In genomic region chr5:112001742-112002701, GRCm38 (mm10) we compare ENCODE assay signal across 9 mouse cellular contexts.
DNase-seq lines count a peak whose midpoint lies in the region; ATAC-seq lines count a peak whose summit lies in the region.
"Had no signal": no experiment of that assay in that cellular context is flagged by ENCODE, and none has a peak within 500 bp of the region (broad histone marks: within the 10 kb centered on the region; RNA-seq: fewer than 3 reads in every experiment).

No protein-coding gene starts in this region.

- H3K4me3 ChIP-seq in hindbrain, embryonic 15.5 days: no peak overlapping the region
- H3K4me3 ChIP-seq in midbrain, embryonic 13.5 days (replicated peaks): no peak overlapping the region

- peak overlapping the region; percentile 34 for H3K4me2 ChIP-seq in hindbrain, embryonic 15.5 days
- H3K4me2 ChIP-seq in midbrain, embryonic 13.5 days (replicated peaks): peak overlapping the region; percentile 19

- peak; percentile 36 to 55 for DNase-seq in cerebellum, postnatal 10 days
- no peak for DNase-seq in cerebellum, adult 9-11 months
- DNase-seq in embryo, embryonic 11 days: peak; percentile 82
- DNase-seq in spleen, adult 12 weeks (ENCODE audit: low spot score): no peak
- no peak for DNase-seq in cerebellum, adult 9-10 months
- no peak for DNase-seq in thymus, postnatal 0 days (ENCODE audit: low spot score)

- 0 out of 2 replicates have a peak, but pooled peaks cover 3% of the 10 kb centered on the region for H3K9me3 ChIP-seq in hindbrain, embryonic 15.5 days
- no peaks in the 10 kb centered on the region; the same call in 1 of the 2 replicates for H3K9me3 ChIP-seq in midbrain, embryonic 13.5 days

- H3K36me3 ChIP-seq in hindbrain, embryonic 15.5 days: no peaks in the 10 kb centered on the region
- no peaks in the 10 kb centered on the region for H3K36me3 ChIP-seq in midbrain, embryonic 13.5 days

- peak overlapping the region; percentile 73 for H3K27ac ChIP-seq in hindbrain, embryonic 15.5 days (replicated peaks)
- H3K27ac ChIP-seq in midbrain, embryonic 13.5 days: peak overlapping the region; percentile 83
- H3K27ac ChIP-seq: liver, embryonic 14.5 days had no signal

- peak; percentile 80 for ATAC-seq in hindbrain, embryonic 15.5 days (ENCODE audit: low FRiP score, low read depth)
- peak; percentile 88 for ATAC-seq in midbrain, embryonic 13.5 days

- no peaks in the 10 kb centered on the region for H3K27me3 ChIP-seq in hindbrain, embryonic 15.5 days
- H3K27me3 ChIP-seq in midbrain, embryonic 13.5 days: no peaks in the 10 kb centered on the region

- no peak overlapping the region for H3K9ac ChIP-seq in hindbrain, embryonic 15.5 days
- no peak overlapping the region for H3K9ac ChIP-seq in midbrain, embryonic 13.5 days (replicated peaks)
- H3K9ac ChIP-seq: liver, embryonic 14.5 days had no signal

- WGBS in hindbrain, embryonic 15.5 days: 11% methylated on average over 32 of the region's 32 CpGs
- 9% methylated on average over 32 of the region's 32 CpGs for WGBS in midbrain, embryonic 13.5 days

- H3K4me1 ChIP-seq in hindbrain, embryonic 15.5 days (replicated peaks): peaks cover 19% of the 10 kb centered on the region
- peaks cover 36% of the 10 kb centered on the region for H3K4me1 ChIP-seq in midbrain, embryonic 13.5 days (replicated peaks)

Comparison
In these comparisons a context has a peak if more than half of its experiments do, and no peak if none do; other contexts are left out.
1. DNase-seq: peak in cerebellum, postnatal 10 days (2 of 2) and embryo, embryonic 11 days (single experiment); none in cerebellum, adult 9-11 months (single experiment), spleen, adult 12 weeks (single experiment), cerebellum, adult 9-10 months (single experiment) and thymus, postnatal 0 days (single experiment).